Mouse (Mus musculus): ENCODE data around the gene Tmem212.

DNA sequence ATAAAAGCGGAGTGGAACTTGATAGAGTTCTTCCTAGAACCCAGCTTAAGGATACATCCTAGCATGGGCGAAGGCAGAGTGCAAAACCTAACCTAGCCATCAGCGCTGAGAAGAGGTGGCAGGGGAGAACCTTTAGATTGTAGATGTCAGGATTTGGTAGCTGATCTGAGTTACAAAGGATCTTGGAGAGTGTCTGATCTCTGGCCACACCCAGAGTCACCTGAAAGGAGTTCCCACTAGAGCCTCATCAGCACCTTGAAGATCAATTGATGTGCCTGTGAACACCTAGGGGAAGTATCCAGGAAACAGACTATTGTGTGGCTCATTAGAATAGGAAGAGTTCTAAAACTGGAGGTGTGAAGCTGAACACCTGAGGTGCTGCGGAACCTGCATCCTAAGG is 23.7 kb downstream of the Tmem212 start:
- TF ChIP-seq MAFK (IDR thresholded peaks at IDR 0.05; ENCODE audit: insufficient read depth, low read depth, low read length) (no peak), ZC3H11A (IDR thresholded peaks at IDR 0.05; ENCODE audit: borderline replicate concordance, low read depth, low read length) (no peak)
